Mouse (Mus musculus) layer of hippocampus, adult 8-10 months (tissue): ENCODE measurements around the gene Gpn2. TPM values are rescaled to one million over a fixed set of nuclear protein-coding genes. Genes with fewer than 3 reads are reported as not detected.

Experiments used
- DNase-seq, 2 experiments: peaks; one replicate each; pipeline ENCODE4 v3.0.0; 2022; ENCODE audit warnings: low spot score in 2 of 2
- total RNA-seq, 4 experiments: library from RNA; stranded (reverse); gene quantifications; 2 replicates each; pipeline ENCODE4 v1.2.4; 2022

Gpn2 gene
- total RNA-seq, 4 experiments from 2014 or later, result 9.3 to 11.8 (median 10.3) TPM

DNA sequence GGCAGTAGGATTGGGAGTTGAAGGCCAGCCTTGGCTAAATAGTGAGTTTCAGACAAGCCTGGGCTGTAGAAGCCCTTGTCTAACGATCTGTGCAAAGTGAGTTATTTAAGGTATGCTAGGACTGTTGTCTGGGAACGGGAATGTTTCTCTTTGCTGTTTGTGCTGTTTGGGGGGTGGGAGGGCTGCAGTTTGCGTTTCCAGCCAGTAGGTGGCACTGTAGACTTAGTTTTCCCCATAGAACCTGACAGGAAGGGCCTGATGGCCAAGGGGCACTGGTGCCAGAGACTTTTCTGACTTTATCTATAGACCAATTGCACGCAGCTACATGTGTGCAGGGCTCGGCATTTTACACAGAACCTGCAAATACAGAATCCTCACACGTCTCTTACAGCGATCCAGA is 8.4 kb downstream of the Gpn2 start:
- DNase-seq, result peak in 1 of 2 experiments; percentile 64

DNA sequence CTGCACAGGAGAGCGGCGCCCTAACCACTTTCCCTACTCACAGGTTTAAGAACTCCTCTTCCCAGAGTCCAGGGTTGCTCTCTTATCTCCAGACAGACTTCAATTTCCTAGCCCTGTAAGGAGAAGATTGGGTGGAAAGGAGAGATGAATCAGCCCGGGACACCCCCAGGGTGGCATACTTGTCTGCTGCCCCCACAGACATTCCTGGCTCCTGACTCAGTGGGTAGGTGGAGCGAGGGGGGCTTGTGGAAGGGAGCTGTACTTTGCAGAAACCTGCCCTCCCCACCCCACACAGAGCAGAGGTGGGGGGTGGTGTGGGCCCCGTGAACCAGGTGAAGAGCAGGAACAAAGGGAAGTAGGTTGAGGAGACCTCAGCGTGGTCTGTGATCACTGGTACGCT is 11.4 kb downstream of the Gpn2 start:
- DNase-seq, result no peak

DNA sequence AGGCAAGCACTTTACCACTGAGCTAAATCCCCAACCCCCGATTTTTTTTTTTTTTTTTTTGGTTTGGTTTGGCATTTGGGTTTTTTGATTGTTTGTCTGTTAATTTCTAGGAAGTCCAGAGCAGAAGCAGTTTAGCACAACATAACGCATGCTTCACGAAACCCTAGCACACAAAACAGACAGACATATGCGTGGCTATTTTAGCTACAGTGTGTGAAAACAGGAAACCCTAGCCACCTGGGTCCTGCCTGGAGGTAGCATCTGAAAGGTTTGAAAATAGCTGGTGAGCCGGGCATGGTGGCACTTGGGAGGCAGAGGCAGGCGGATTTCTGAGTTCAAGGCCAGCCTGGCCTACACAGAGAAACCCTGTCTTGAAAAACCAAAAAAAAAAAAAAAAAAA is 11.9 kb downstream of the Gpn2 start:
- no peak for DNase-seq

DNA sequence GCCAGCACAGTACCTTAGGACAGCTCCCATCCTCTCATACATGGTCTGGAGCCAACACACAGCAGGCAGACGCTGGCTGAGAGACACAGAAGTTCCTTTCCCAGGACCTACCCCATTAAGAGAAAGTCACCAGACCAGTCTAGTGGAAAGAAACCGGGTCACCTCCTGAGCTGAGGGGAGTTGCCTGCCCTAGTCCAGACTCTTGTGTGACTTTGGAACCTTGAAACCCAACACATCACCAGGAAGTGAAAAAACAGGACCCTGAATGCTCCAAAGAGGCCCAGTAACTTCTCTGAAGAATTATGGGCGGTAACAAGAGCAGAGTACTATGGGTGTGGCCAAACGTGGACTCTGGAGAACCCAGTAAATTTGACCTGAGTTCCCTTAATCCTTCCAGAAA is 14.5 kb downstream of the Gpn2 start:
- no peak for DNase-seq

DNA sequence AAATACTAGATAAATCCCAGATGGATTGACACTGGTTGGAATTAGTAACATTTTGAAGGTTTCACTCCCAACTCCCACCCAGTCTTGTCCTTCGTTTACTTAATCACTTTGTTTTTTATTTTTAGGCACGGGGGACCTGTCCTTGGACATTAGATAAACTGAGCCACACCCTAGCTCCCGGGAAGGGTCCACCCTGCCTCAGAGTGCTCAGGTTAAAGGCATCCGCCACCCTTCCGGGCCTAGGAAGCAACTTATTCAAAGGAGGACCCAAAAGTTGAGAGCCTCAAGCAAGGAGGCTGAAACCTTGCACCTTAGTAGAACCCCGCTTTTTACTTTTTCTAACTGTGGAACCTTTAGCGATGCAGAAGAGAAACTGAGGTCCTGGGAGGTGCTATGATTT is 15.0 kb downstream of the Gpn2 start:
- DNase-seq, result no peak

DNA sequence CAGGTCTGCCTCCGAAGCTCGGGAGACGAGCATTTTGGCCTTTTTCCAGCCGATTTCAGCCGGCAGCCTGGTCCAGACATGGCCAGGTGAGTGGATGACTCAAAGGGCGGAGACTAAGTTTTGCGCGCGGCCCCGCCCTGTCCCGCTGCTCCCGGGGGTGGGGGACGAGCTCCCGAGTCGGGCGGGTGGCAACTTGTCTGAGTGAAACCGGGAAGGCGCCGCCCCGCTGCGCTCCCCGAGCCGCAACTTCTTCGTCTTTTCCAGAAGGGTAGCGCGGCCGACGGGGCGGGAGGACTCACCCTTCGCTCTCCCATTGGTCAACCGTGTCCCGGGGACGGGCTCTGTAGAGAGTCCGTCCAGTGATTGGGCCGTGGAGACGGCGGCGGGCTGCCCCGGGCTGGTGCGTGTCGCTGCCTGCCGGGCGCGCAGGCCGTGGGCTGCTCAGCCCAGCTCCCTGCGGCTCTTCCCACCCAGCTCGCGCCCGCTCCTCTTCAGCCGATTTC is 15.5 kb downstream of the Gpn2 start:
- peak; percentile 51 to 73 for DNase-seq

DNA sequence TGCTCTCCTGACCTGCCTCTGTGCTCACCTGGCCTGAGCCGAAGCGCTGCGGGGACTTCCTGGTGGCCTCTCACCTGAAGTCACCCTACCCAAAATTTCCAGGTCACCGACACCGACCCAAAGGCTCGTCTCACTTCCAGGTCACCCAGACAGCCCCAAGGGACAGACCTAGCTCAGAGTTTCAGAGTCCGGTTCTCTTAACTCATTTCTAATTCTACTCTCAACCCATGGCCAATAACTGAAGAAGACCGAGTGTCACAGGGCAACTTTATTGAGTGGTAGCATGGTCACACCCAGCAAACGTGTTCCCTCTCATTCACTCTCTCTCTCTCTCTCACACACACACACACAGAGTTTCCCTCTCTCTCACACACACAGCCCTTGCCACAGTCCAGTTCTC is 16.1 kb downstream of the Gpn2 start:
- DNase-seq, result no peak

DNA sequence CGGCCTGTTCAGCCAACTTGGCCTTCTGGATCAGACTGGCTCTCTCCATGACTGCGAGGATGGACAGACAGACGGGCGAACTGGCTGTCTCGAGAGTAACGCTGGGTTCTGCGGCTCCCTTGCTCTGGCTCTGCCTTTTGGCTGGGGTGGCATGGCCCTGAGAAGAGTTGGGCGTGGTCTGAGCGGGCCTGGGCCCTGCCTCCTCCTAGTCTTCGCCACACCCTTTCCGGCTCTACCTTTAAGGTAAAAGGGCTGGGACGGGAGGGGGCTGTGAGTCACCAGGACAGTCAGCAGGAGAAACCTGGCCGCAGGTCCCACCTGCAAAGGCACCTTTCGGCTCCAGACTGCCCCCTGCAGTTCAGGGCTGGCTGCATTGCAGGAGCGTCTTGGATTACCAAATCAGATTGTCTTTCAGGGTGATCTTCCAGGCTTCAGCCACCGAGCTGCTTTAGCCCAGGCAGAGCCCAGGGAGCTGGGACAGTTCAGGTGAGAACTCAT is 17.6 kb downstream of the Gpn2 start, which contains the start of gene Sfn:
TSS of gene Sfn (minus strand) at position 448 of the 498 bp plus-strand sequence.
- DNase-seq, result no peak

DNA sequence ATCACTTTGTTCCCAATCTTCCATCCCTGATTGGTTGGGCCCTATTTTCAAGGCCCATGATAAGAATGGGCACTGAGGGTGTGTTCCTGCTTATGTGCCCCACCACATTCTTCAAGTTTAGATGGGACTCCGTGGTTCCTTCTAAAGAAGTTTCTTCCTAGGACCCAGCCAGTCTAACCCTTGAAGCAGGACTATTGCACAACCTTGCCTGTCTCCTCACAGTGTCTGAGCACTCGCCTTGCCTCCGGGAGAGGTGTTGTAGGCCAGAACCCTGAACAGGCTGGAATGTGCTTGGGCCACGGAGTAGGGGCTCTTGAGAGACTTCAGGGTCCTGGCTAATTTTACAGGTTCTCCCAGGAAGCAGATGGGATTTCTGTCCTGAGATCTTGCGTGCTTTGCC is 18.9 kb downstream of the Gpn2 start:
- no peak for DNase-seq

DNA sequence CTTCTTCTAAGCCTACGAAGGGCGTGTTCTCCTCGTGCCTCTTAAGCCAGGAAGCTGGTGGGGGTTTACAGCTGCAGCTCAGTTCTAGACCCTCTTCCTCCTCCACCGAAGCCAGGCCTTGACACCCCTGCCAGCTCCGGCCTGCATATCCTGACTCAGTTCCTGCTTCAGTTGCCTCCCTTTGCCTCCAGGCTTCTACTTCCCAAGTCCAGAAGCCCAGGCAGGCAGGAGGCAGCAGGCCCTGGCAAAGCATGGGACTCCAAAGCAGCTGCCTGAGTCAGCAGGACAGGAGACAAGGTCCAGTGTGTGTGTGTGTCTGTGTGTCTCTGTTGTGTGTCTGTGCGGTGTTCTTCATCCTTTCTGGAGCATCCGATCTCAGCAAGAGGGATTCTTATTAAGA is 20.0 kb downstream of the Gpn2 start:
- no peak for DNase-seq

DNA sequence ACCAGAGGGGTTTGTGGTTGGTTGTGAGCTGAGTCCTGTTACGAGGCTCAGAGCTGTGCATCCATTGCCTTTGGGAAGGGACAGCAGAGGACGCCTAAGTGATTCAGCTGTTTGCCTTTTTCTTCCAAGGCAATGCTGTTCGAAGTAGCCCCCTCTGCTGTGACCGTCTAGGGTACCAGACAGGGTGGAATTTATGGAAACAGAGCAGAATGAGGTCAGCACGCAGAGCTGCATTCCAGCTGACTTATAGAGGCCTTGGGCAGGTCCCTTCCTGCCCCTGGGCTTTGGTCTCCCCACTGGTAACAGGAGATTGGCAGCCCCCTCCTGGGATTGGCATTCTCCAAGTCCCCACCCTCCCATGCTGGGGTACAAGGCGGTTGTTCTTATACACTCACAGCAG is 20.7 kb downstream of the Gpn2 start:
- no peak for DNase-seq

DNA sequence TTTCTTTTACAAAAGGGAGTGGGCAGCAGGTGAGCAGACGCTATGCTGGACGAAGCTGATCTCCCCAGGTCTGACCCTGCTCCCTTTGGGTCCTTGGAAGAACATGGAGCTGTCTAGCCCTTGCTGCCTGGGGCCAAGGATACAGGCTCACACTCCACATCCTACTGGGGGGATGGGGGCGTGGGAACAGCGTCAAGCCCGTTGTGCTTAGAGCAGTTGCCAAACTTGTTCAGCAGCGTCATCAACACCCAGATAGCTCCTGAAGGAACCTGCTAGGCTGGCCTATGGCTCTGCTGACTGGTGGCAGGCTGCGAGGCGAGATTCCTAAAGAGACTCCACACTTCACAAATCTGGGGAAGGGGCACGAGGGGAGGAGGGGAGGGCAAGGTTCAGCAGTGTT is 21.2 kb downstream of the Gpn2 start:
- no peak for DNase-seq

DNA sequence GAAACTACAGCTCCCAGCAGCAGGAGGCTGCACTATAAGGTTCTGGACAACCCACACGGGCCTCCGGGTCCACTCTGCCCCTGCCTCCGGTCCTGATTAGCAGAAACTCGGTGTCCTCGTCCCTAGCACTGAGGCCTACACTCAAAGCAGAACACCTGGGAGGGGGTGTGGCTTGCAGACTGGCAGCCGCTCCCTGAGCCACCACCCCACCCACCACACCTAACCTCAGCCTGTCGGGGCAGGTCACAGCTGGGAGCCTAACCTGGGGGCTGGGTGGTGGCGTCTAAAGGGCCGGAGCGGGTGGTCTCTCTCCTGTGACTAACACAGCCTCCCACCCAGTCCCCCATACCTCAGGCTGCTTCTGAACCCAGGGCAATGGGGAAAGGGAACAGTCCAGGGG is 23.1 kb downstream of the Gpn2 start:
- DNase-seq, result no peak

DNA sequence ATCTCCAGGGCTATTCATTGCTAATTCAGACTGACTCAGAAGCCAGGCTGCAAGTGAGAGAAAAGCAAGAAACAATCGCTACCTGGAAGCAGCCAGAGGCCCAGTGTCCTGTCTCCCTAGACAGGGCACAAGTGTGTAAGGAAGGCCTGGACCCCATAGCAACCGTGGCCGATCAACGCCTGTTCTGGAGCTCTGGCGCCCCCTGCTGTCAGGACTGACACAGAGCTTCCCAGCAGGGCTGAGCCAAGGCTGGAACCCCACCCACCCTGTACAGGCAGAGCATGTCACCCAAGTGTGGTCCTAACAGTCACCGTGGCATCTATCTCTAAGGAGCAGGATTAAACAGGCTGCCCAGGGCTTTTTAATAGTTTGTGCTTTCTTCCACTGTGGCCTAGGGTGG is 25.6 kb downstream of the Gpn2 start:
- DNase-seq, result peak; percentile 39 to 74

DNA sequence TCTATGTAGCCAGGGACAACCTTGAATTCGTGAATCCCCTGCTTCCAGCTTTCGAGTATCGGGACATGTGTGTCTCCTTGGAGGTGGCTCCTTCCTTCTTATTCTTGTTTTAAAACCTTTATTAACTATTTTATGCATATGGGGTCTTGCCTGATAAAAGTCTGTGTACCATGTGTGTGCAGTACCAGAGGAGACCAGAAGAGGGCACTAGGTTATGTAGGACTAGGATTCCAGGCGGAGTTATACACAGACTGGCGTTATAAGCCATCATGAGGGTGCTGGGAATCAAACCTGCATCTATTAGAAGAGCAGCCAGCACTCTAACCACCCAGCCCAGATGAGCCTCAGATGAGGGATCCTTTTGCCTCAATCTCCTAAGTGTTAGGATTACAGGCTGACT is 27.7 kb downstream of the Gpn2 start:
- no peak for DNase-seq

DNA sequence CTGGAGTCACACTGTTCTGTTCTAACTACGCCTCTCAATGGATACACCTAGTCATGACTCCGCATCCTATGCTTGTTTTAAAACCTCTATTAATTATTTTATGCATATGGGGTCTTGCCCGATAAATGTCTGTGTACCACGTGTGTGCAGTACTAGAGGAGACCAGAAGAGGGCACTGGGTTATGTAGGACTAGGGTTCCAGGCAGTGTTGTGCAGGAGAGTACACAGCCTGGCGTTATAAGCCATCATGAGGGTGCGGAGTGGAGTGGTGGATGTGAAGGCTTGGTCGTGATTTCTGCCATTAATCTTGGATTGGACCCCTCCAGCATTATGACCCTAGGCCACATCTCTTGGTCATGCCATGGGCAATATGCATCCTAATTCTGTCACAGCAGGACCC is 28.3 kb downstream of the Gpn2 start:
- DNase-seq, result no peak

DNA sequence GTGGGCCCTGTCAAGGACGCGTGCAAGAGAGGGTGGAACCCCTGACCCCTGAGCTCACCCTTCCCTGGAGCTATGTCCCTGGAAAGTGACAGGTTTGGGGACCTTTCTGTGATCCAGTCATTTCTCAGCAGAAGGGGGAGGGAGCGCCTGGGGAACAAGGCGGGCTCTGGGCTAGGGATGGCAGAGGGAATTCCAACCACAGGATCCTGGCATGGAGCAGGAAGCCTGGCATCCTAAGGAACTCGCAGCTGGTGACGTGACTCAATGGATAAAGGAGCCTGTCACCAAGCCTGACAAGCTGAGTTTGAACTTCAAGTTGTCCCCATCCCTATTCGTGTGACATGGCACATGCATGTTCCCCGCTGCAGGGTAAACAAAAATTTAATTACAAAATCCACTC is 28.9 kb downstream of the Gpn2 start:
- no peak for DNase-seq

DNA sequence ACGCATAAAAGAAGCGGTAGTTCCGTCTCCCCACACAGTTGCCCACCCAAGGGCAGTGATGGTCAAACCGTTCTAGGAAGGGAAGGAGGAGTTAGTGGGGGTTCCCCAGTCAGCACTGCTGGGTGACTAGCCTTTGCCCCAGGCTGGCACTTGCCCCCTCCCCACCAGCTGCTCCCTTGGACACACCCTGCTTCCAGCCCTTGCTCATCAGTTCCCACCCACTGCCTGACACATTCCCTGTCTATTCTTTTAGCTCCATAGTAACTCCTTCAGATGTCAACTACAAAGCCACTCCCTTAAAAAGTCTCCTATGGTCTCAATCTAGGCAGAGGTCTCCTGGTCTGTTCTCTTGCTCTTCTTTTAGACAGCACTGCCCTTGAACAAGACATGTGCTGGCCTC is 29.7 kb downstream of the Gpn2 start:
- no peak for DNase-seq

DNA sequence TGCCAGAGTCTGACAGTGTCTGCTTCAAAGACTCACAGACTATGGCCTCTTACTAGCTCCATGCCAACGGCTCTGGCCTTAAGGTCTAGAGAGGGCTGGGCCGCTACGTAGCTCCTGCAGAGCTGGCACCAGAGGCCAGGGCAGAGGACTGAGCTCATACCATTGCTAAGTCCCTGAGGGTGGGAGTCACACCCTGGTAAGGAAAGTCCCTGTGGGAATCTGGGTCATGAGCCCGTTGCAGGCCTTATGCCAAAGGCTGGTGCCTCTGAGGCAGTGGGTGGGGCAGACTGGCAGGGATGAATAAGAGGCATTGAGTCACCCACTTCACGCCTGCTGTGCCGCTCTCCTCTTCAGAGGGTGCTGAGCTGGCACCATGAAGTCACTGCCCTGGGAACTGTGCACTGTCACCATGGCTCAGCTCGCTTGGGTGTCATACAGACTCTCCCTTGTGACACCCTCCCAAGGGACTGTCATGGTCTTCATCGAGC is 30.2 kb downstream of the Gpn2 start:
- peak; percentile 50 to 68 for DNase-seq

DNA sequence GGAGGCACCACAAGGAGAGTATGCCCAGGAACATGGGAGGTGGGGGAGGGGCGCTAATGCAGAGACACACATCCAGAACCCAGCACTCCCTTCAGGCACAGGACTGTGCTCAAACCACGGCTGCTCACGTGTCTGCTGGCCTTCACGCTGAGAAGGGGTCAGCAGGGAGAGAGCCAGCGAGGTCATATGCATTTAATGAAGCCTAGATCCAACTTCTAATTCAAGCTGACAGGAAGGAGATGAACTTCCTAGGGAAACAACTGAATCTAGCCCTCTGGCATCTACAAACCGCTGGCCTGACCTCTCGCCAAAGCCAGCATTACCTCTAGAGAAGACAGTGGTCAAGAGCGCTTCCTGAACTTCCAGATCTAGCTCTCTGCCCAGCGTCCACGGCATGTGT is 31.3 kb downstream of the Gpn2 start:
- no peak for DNase-seq

DNA sequence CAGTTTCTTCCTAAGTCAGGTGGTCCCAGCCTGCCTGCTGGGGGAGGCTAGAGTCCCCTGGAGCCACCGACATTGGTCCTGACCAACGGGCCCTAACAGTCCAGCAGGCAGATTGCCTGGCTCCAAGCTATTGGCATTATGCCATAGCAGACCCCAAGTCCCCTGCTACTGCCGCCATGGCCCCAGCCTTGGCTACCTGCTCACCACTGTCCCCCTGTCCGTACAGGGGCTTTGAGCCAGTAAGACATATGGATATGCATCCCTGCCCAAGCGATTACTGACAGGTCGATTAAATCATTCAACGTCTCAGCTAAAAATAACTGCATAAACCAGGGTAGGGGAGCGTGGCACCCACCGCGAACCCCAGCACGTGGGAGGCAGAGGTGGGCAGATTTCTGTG is 33.8 kb downstream of the Gpn2 start:
- DNase-seq, result no peak

DNA sequence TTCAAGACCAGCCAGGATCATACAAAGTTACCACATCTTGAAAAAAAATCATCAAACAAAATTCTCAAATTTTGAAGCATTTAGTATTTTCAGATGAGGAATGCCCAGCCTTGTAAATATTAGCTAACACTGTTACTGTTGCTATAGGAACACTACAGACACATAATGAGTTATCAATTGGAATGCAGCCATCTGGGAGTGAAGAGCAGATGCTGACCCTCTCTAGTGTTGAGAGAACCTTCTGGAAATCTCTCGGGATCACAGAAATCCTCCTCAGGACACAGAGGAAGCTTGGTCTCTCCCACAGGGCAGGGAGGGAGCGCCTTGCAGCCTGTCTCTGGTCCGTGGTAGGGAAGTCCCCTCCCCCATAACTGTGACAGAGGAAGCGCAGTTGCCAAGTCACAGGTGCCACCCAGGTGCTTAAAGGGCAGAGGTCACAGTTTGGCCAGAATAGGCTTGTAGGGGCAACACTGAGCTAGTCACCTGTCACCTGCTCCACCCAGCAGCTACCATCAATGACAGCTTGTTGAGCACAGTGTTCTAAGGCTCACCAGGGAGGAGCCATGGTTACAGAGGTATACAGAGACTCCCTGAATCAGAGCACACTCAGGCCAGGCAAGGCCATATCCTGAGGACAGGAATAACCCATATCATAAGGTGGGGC is 35.4 kb downstream of the Gpn2 start:
- DNase-seq, result no peak

DNA sequence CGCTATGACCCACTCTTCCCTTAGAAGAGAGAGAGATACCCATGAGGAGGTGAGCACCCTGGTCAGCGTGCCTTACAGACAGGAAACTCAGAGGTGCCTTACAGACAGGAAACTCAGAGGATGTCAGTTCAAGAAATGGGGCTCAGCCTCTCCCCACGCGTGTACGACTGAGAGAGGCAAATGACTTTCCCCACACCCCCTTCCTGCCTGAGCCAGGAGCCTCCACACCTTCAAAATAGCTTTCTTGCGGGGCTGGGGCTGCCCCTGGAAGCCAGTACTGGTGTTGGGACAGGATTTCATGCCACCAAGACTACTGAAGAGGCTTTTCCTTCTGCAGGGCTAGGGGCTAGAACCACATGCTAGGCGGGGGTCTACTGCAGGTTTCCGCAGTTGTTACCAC is 36.5 kb downstream of the Gpn2 start:
- no peak for DNase-seq
